Mouse (Mus musculus) megakaryocyte-erythroid progenitor cell, adult 5-6 weeks (primary cell): ENCODE results near the gene Tcaf2. TPM values are rescaled to one million over a fixed set of nuclear protein-coding genes. Genes with fewer than 3 reads are reported as not detected.

Experiments used
- ATAC-seq: replicated peaks from 2 replicates; pipeline ENCODE4 v1.8.0; 2016; ENCODE audit warnings: mild to moderate bottlenecking, inconsistent platforms; ENCODE audit not compliant: severe bottlenecking, poor library complexity, low FRiP score, low TSS enrichment
- total RNA-seq, 2 experiments: library from RNA; stranded (forward) in 1 of 2; stranded (reverse) in 1 of 2; fragments of 200-1000, 215-1000 nt in 1 of 2; fragments of >200 nt in 1 of 2; fragmentation: Nextera tagmentation in 1 of 2; gene quantifications; 2 replicates each; pipeline ENCODE4 v1.2.3; 2014 to 2017

The Tcaf2 gene
- total RNA-seq, 2 experiments from 2014 or later: not detected

DNA sequence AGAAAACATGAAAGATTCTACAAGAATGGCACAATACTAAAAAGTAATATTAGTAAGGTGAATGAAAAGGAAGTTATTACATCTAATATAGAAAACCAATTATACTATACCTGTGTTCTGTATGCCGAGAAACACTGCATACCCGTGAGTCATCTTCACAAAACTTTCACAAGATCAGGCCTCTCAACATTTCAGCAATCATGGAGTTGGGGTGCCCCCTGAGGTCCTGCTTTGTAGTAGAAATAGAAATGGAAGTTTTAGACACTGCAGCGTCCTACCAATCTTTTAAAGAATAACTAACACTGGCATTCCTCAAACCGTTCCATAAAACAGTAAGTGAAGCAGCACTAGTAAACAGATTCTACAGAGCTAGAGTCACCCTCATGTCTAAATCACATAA is 66.4 kb downstream of the Tcaf2 start:
- no peak for ATAC-seq

DNA sequence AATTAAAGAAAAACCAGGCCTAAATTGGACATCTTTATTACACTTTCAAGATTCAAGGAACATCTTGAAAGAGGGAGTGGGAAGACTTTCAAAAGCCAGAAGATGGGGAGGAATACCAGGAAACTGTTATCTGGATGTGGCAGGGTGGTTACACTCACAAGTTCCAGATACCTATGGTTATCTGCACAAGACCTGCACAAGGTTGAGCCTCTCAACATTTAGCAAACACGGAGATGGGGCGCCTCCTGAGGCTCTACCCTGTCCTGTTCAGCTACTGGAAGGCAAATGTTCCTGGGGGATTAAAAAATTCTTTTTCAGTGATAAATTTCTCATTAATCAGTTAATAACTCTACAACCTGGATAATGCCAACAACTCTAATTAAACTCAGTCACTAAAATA is 67.6 kb downstream of the Tcaf2 start:
- no peak for ATAC-seq

Other genes starting within 250 kb of the Tcaf2 start
- 1.3 TPM in 1 of 2 replicates, not detected in the other for gene Tas2r143, start 245.0 kb downstream of the Tcaf2 start, total RNA-seq (2014; fragmentation: Nextera tagmentation)
- not detected in 2 replicates for gene Tas2r143, start 245.0 kb downstream of the Tcaf2 start, total RNA-seq (2017)
- gene Tas2r135, start 239.8 kb downstream of the Tcaf2 start, total RNA-seq (2014; fragmentation: Nextera tagmentation): not detected in 2 replicates
- gene Tas2r135, start 239.8 kb downstream of the Tcaf2 start, total RNA-seq (2017): not detected in 2 replicates
- not detected in 2 replicates for gene Tas2r126, start 210.7 kb downstream of the Tcaf2 start, total RNA-seq (2014; fragmentation: Nextera tagmentation)
- not detected in 2 replicates for gene Tas2r126, start 210.7 kb downstream of the Tcaf2 start, total RNA-seq (2017)
- not detected in 2 replicates for gene Olfr458, start 180.1 kb downstream of the Tcaf2 start, total RNA-seq (2014; fragmentation: Nextera tagmentation)
- not detected in 2 replicates for gene Olfr458, start 180.1 kb downstream of the Tcaf2 start, total RNA-seq (2017)
- not detected in 2 replicates for gene Olfr457, start 168.9 kb downstream of the Tcaf2 start, total RNA-seq (2014; fragmentation: Nextera tagmentation)
- gene Olfr457, start 168.9 kb downstream of the Tcaf2 start, total RNA-seq (2017): not detected in 2 replicates
- gene Olfr456, start 158.0 kb downstream of the Tcaf2 start, total RNA-seq (2014; fragmentation: Nextera tagmentation): not detected in 2 replicates
- gene Olfr456, start 158.0 kb downstream of the Tcaf2 start, total RNA-seq (2017): not detected in 2 replicates
- not detected in 2 replicates for gene Olfr455, start 97.7 kb downstream of the Tcaf2 start, total RNA-seq (2014; fragmentation: Nextera tagmentation)
- gene Olfr455, start 97.7 kb downstream of the Tcaf2 start, total RNA-seq (2017): not detected in 2 replicates
- not detected in 2 replicates for gene Tcaf3, start 47.6 kb downstream of the Tcaf2 start, total RNA-seq (2014; fragmentation: Nextera tagmentation)
- gene Tcaf3, start 47.6 kb downstream of the Tcaf2 start, total RNA-seq (2017): not detected in 2 replicates
- 0.35 and 1.1 TPM in 2 replicates for gene Tcaf1, start 64.8 kb upstream of the Tcaf2 start, total RNA-seq (2014; fragmentation: Nextera tagmentation)
- gene Tcaf1, start 64.8 kb upstream of the Tcaf2 start, total RNA-seq (2017): 1.2 and 2.3 TPM in 2 replicates
- gene Olfr453, start 94.1 kb upstream of the Tcaf2 start, total RNA-seq (2014; fragmentation: Nextera tagmentation): not detected in 2 replicates
- not detected in 2 replicates for gene Olfr453, start 94.1 kb upstream of the Tcaf2 start, total RNA-seq (2017)
- not detected in 2 replicates for gene Olfr38, start 111.2 kb upstream of the Tcaf2 start, total RNA-seq (2014; fragmentation: Nextera tagmentation)
- not detected in 2 replicates for gene Olfr38, start 111.2 kb upstream of the Tcaf2 start, total RNA-seq (2017)
- not detected in 2 replicates for gene Olfr452, start 139.8 kb upstream of the Tcaf2 start, total RNA-seq (2014; fragmentation: Nextera tagmentation)
- gene Olfr452, start 139.8 kb upstream of the Tcaf2 start, total RNA-seq (2017): not detected in 2 replicates
- gene Olfr450, start 166.7 kb upstream of the Tcaf2 start, total RNA-seq (2014; fragmentation: Nextera tagmentation): not detected in 2 replicates
- not detected in 2 replicates for gene Olfr450, start 166.7 kb upstream of the Tcaf2 start, total RNA-seq (2017)
- not detected in 2 replicates for gene Olfr449, start 189.1 kb upstream of the Tcaf2 start, total RNA-seq (2014; fragmentation: Nextera tagmentation)
- gene Olfr449, start 189.1 kb upstream of the Tcaf2 start, total RNA-seq (2017): not detected in 2 replicates
- not detected in 2 replicates for gene Olfr448, start 245.2 kb upstream of the Tcaf2 start, total RNA-seq (2014; fragmentation: Nextera tagmentation)
- gene Olfr448, start 245.2 kb upstream of the Tcaf2 start, total RNA-seq (2017): not detected in 2 replicates